Mouse (Mus musculus) bone marrow, adult 2 months (tissue): Measurements from ENCODE around the gene Pld6.

Experiments
- CTCF ChIP-seq: fragments of 200-500 bp; IDR thresholded peaks from 2 replicates; pipeline ENCODE4 v1.5.1; 2011; ENCODE audit warnings: low read length, control low read depth; ENCODE audit not compliant: control insufficient read depth, insufficient read depth
- POLR2A ChIP-seq: fragments of 200-500 bp; IDR thresholded peaks from 2 replicates; pipeline ENCODE4 v1.6.1; 2011; ENCODE audit warnings: low read depth, mild to moderate bottlenecking, control low read depth, low read length, borderline replicate concordance; ENCODE audit not compliant: control insufficient read depth

GRCm38 (mm10) chr11:59737250-59737649 lies 50.2 kb downstream of the Pld6 start:
- TF ChIP-seq CTCF: no peak
- no peak for TF ChIP-seq POLR2A
